Mouse (Mus musculus) intestine, embryonic 15.5 days (tissue): ENCODE measurements around the gene Spats2. TPM values are rescaled to one million over a fixed set of nuclear protein-coding genes. Genes with fewer than 3 reads are reported as not detected.
"Not testable (repeated sequence)": the region's sequence is repeated elsewhere in the genome, so short reads cannot be mapped to it uniquely, and the experiment has no call there.

ENCODE experiments used
- ATAC-seq: fragments of 200-750 bp; cut with Nextera tagmentation; 2 replicates; pipeline ENCODE4 v1.8.0; 2017; ENCODE audit warnings: moderate TSS enrichment, moderate library complexity
- H3K27ac ChIP-seq: fragments of 300-500 bp; sonication (generic); 2 replicates; pipeline ENCODE4 v1.5.1; 2015; ENCODE audit warnings: mild to moderate bottlenecking, inconsistent platforms
- H3K27me3 ChIP-seq: fragments of 300-500 bp; sonication (generic); replicated peaks from 2 replicates; pipeline ENCODE4 v1.6.1; 2015; ENCODE audit warnings: inconsistent platforms
- H3K36me3 ChIP-seq: fragments of 300-500 bp; sonication (generic); 2 replicates; pipeline ENCODE4 v1.6.1; 2015; ENCODE audit warnings: inconsistent platforms
- H3K4me1 ChIP-seq: fragments of 300-500 bp; sonication (generic); replicated peaks from 2 replicates; pipeline ENCODE4 v1.6.1; 2015; ENCODE audit warnings: inconsistent platforms
- H3K4me2 ChIP-seq: fragments of 300-500 bp; sonication (generic); replicated peaks from 2 replicates; pipeline ENCODE4 v1.6.1; 2015; ENCODE audit warnings: mild to moderate bottlenecking, inconsistent platforms
- H3K4me3 ChIP-seq: fragments of 300-500 bp; sonication (generic); replicated peaks from 2 replicates; pipeline ENCODE4 v1.5.1; 2015; ENCODE audit warnings: inconsistent platforms
- H3K9ac ChIP-seq: fragments of 300-500 bp; sonication (generic); 2 replicates; pipeline ENCODE4 v1.6.1; 2015; ENCODE audit warnings: inconsistent platforms
- H3K9me3 ChIP-seq: fragments of 300-500 bp; sonication (generic); 2 replicates; pipeline ENCODE4 v1.6.1; 2016; ENCODE audit warnings: inconsistent platforms
- WGBS: fragments of 180-500 bp; shearing (Covaris S2); methylation state at CpG from one replicate; pipeline ENCODE4 v1.1.7; 2015; 5-methylcytosine and 5-hydroxymethylcytosine counted together
- polyA plus RNA-seq: library from polyadenylated mRNA; unstranded; fragments of >200 nt; fragmentation: Nextera tagmentation; extraction: Ambion mirVana; gene quantifications from 2 replicates; pipeline ENCODE4 v1.2.1, GENCODE M21; 2015

Gene Spats2
- polyA plus RNA-seq, 1 experiment from 2014 or later: 34.7 TPM

DNA sequence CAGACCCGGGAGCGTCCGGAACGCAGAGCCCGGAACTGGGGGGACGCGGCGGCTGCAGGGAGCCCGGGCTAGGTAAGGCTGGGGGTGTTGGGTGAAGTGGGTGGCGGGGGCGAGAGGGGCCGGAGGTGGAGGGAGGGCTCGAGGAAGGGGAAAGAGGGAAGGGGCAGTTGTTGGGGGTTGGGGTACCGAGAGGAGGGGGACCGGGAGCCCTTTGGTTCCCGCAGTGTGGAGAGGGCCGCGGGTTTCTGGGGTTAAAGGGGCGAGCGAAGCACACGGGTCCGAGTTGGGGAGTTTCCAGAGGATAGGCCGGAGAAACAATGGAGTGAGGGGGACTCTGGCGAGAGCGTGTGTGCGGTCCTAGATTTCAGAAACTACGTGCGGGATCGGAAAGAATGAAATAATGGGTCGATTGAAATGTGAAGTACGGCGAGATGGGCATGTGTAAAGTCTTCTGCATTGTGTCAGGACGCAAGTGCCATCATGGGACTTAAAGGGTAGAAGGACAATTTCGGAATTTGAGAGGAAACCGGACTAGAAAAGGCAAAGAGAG, 1.2 kb downstream of the Spats2 start:
- under 1% methylated on average over 27 of the region's 35 CpGs for whole genome bisulfite sequencing
- H3K36me3 ChIP-seq: no peaks in the 10 kb centered on the region
- peak; percentile 54 for ATAC-seq
- peak overlapping the region; percentile 89 for H3K9ac ChIP-seq
- peak overlapping the region; percentile 71 for H3K4me3 ChIP-seq
- H3K27ac ChIP-seq: peak overlapping the region; percentile 95
- no peaks in the 10 kb centered on the region for H3K27me3 ChIP-seq
- H3K4me1 ChIP-seq: peaks cover 18% of the 10 kb centered on the region
- no peaks in the 10 kb centered on the region for H3K9me3 ChIP-seq
- H3K4me2 ChIP-seq: peak overlapping the region; percentile 80

DNA sequence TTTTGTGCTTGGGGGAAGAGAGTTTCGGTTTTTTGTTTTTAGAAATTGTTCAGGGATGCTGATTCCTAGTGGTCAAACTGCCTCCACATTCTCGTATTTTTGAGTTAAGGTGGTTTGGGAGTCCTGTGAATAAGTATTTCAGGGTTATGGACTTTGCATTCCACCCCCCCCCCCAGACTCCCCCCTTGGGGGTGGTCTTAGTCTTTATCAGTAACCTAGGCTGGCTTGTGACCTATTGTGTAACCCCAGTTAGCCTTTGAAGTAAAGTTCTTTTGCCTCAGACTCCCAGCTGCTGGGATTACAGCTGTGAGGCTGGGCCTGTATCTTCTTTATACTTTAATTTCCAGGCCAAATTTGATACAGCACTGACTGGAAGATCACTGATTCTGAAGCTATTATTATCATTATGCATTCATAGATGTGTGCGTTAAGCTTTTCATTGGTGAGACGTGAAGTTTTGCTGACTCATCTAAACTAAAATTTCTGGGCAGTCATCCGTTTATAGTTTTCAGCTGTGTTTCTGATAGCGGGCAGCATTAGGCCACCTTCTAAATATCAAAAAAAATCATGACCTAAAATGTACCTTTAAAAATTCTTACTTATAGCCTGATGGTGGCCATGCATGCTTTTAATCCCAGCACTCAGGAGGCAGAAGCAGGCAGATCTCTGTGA, 2.3 kb downstream of the Spats2 start:
- Histone ChIP-seq H3K27me3 (no peaks in the 10 kb centered on the region), H3K27ac (no peak overlapping the region), H3K9me3 (no peaks in the 10 kb centered on the region), H3K4me1 (peaks cover 18% of the 10 kb centered on the region), H3K36me3 (no peaks in the 10 kb centered on the region), H3K9ac (0 out of 2 replicates have a peak overlapping the region, but pooled peaks have one; percentile 89), H3K4me2 (peak overlapping the region; percentile 80), H3K4me3 (peak overlapping the region; percentile 71)
- no peak for ATAC-seq
- 60% methylated on average over 6 of the region's 6 CpGs for WGBS

DNA sequence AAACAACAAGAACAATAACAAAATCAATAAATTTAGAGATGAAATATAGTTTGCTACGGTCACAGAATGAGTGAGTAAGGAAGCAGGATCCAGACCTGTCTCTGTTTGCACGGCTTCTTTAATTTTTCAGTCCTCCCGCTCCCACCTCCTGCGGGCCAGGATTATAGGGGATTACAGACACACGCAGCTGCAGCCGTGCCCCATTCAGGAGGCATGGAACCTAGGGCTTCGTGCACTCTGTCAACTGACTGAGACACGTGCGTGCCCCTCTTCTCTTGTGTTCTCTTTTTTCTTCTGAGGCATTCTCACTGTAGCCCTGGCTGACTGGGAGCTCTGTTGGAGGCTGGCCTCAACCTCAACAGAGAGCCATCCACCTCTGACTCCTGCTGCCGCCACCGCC, 3.7 kb downstream of the Spats2 start:
- H3K27me3 ChIP-seq: no peaks in the 10 kb centered on the region
- H3K4me1 ChIP-seq: peaks cover 18% of the 10 kb centered on the region
- no peak overlapping the region for H3K27ac ChIP-seq
- no peak overlapping the region for H3K4me2 ChIP-seq
- WGBS: 64% methylated on average over 11 of the region's 11 CpGs
- no peaks in the 10 kb centered on the region for H3K9me3 ChIP-seq
- no peak overlapping the region for H3K4me3 ChIP-seq
- no peak overlapping the region for H3K9ac ChIP-seq
- ATAC-seq: no peak
- H3K36me3 ChIP-seq: no peaks in the 10 kb centered on the region

DNA sequence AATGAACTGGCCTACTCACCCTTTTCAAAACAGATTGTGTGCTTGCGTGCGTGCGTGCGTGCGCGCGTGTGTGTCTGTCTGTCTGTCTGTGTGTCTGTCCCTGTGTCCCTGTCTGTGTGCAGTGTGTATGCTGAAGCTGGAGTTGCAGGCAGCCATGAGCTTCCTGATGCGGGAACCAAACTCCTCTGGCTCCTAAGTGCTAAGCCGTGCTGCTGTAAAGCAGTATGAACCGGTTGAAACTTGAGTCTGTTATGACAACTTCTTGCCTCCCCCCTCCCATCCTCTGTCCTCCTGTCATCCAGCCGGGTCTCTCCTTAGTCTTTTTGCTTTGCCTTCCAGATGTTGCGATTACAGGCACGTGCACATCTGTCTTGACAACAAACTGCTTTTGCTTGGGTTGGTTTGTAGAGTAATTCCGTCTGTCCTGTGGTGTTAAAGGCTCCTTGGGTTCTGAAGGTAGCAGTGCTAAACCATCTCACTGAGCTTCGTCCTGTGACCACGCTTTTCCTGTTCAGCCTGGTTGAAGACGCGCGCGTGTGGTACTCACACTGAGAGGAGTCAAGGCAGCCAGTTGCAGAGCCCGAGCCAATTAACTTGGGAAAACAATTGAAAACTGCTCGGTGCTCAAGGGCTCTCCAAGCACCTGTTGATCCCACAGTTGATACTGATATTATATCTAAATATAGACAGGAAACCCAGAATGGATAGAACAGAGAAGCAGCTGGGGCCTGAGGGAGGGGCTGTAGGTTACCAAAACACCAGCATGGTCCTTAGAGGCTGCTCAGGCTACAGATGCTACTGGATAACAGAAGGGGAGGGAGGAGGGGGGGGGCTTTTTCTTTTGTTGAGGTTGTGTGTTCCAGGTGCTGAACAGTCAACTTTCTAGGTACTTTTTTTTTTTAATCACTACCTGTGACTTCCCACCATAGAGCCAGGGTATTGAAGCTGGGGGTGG, 4.5 kb downstream of the Spats2 start:
- ATAC-seq: no peak
- 61% methylated on average over 22 of the region's 22 CpGs for WGBS
- no peaks in the 10 kb centered on the region for H3K27me3 ChIP-seq
- H3K27ac ChIP-seq: no peak overlapping the region
- H3K9ac ChIP-seq: no peak overlapping the region
- no peaks in the 10 kb centered on the region for H3K36me3 ChIP-seq
- H3K9me3 ChIP-seq: no peaks in the 10 kb centered on the region
- H3K4me3 ChIP-seq: no peak overlapping the region
- H3K4me1 ChIP-seq: peaks cover 18% of the 10 kb centered on the region
- H3K4me2 ChIP-seq: no peak overlapping the region

DNA sequence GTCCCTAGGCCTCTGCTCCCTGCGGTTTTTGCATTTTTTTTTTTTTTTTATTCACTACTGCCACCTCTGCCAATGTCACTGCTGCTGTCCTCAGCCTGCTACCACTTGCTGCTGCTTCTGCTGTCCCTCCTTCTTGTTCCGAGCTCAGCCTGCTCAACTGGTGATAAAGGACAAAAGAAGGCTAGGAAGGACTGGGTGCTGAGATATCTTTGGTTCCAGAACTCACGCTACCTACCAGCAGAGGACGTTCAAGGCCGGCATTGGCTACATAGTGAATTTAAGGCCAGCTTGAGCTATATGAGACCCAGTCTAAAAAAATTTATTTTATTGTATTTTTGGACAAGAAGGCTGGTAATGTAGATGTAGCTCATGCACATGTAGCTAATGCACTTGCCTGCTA, 12.7 kb downstream of the Spats2 start:
- Histone ChIP-seq H3K9ac (no peak overlapping the region), H3K27me3 (no peaks in the 10 kb centered on the region), H3K4me1 (peaks cover 3% of the 10 kb centered on the region; the same call in 1 of the 2 replicates), H3K4me2 (no peak overlapping the region), H3K9me3 (no peaks in the 10 kb centered on the region), H3K36me3 (peaks cover 2% of the 10 kb centered on the region; the same call in 1 of the 2 replicates), H3K4me3 (no peak overlapping the region), H3K27ac (no peak overlapping the region)
- no peak for ATAC-seq
- WGBS: 75% methylated on average over 5 of the region's 5 CpGs

DNA sequence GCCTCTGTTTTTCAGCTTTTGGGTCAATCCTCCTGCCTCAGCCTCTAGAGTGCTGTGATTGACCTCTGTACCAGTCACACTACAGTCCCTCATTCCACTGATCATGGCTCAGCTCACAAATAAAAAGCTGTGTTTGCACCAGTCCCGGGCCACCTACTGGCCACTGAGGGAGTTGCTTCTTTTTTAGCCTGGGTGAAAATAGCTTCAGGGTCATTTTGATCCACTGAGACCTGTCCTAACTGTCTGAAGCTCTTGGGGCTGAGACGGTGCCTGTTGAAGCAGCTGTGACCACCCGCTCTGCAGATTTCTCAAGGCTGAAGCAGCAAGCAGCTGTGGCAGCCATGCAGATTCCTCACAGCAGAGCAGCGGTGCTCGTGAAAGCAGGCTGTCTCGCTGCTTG, 14.0 kb downstream of the Spats2 start:
- ATAC-seq: no peak
- H3K27ac ChIP-seq: peak overlapping the region; percentile 60
- 61% methylated on average over 6 of the region's 6 CpGs for WGBS

DNA sequence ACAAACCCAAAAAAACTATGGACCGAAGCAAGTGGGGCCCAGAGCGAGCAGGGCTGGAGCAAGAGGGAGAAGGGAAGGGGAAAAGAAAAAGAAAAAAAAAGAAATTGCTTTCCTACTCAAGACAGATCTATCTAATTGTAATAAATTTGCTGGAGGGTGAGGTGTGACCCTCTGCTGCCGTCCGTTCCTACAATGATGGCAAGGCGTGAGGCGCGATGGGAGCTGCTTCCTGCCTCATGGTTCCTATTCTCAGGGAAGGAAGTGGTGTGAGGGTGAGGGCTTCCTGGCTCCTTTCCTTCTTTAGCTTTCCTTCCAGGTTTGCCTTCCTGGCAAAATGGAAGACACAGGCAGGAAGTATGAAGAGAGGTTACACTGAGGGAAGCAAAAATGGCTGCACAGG, 24.8 kb downstream of the Spats2 start:
- ATAC-seq: no peak
- H3K27ac ChIP-seq: no peak overlapping the region
- no peaks in the 10 kb centered on the region for H3K27me3 ChIP-seq
- H3K9ac ChIP-seq: no peak overlapping the region
- H3K36me3 ChIP-seq: peaks cover 14% of the 10 kb centered on the region; the same call in 1 of the 2 replicates
- no peak overlapping the region for H3K4me2 ChIP-seq
- H3K4me1 ChIP-seq: no peaks in the 10 kb centered on the region
- no peaks in the 10 kb centered on the region for H3K9me3 ChIP-seq
- no peak overlapping the region for H3K4me3 ChIP-seq
- WGBS: 94% methylated on average over 7 of the region's 7 CpGs

More for the DNA sequence above, 14.0 kb downstream of the Spats2 start:
- H3K9ac ChIP-seq: no peak overlapping the region
- no peaks in the 10 kb centered on the region for H3K27me3 ChIP-seq
- H3K4me2 ChIP-seq: no peak overlapping the region
- no peaks in the 10 kb centered on the region for H3K9me3 ChIP-seq
- no peak overlapping the region for H3K4me3 ChIP-seq
- peaks cover 3% of the 10 kb centered on the region; the same call in 1 of the 2 replicates for H3K4me1 ChIP-seq
- peaks cover 2% of the 10 kb centered on the region; the same call in 1 of the 2 replicates for H3K36me3 ChIP-seq

DNA sequence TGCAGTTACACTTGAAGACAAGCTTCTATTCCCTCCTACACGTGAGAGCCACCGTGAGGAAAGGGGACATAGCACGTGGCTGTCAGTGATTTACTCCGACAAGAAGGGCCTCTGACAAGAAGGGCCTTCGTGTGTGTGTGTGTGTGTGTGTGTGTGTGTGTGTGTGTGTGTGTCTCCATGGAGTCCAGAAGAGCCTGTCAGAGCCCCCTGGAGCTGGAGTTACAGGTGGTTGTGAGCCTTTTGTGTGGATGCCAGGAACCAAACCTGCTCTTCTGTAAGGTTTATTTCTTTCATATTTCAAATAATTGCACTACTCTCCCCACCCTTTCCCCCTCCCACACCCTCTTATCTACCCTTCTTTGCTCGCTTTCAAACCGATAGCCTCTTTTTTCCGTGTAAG, 25.6 kb downstream of the Spats2 start:
- WGBS: 69% methylated on average over 8 of the region's 8 CpGs
- no peak overlapping the region for H3K4me2 ChIP-seq
- H3K27me3 ChIP-seq: no peaks in the 10 kb centered on the region
- no peak for ATAC-seq
- H3K4me1 ChIP-seq: no peaks in the 10 kb centered on the region
- H3K36me3 ChIP-seq: peaks cover 11% of the 10 kb centered on the region; the same call in 1 of the 2 replicates
- H3K9me3 ChIP-seq: no peaks in the 10 kb centered on the region
- H3K27ac ChIP-seq: no peak overlapping the region
- H3K9ac ChIP-seq: no peak overlapping the region
- H3K4me3 ChIP-seq: no peak overlapping the region

DNA sequence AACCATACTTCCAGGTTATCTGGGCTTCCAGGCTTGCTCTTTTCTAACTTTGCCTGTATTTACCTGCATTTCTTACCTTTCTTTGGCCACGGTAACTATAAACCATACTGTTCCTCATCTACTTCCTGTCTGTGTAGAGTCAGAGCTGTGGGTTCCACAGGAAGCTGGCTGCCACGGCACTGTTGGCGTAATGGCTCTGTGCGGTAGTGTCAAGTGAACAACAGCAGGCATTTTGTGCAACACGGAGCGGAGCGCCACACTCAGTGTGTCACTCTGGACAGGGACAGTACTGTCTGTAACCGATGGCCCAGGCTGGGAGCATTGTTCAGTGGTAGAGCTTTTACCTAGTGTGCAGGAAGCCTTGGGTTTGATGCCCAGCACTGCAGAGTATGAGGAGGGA, 27.8 kb downstream of the Spats2 start:
- H3K9ac ChIP-seq: no peak overlapping the region
- no peaks in the 10 kb centered on the region for H3K9me3 ChIP-seq
- H3K27ac ChIP-seq: no peak overlapping the region
- no peak overlapping the region for H3K4me2 ChIP-seq
- WGBS: 96% methylated on average over 8 of the region's 8 CpGs
- ATAC-seq: no peak
- peaks cover 11% of the 10 kb centered on the region; the same call in 1 of the 2 replicates for H3K36me3 ChIP-seq
- no peak overlapping the region for H3K4me3 ChIP-seq
- H3K4me1 ChIP-seq: no peaks in the 10 kb centered on the region
- H3K27me3 ChIP-seq: no peaks in the 10 kb centered on the region

DNA sequence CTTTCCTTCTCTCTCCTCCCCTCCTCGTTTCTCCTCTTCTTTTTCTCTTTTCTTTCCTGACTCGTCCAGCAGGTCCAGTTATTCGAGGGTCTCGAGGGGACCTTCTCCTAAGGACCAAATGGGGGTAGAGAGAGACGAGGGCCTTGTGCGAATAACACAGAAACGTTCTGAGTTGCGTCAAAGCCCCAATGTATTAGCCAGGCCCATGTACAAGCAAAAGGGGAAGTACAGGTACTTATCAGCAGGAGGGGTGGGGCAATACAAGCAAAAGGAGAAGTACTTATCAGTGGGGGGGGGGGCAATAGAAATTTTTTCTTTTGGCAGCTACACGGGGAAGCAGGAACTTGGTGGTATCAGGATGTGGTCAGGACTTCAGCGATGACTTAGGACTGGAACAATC, 28.8 kb downstream of the Spats2 start:
- not testable (repeated sequence) for H3K4me2 ChIP-seq, H3K4me3 ChIP-seq, H3K27ac ChIP-seq, ATAC-seq, H3K9ac ChIP-seq, H3K4me1 ChIP-seq, H3K9me3 ChIP-seq, H3K27me3 ChIP-seq
- WGBS: 75% methylated on average over 10 of the region's 10 CpGs
- peaks cover 11% of the 10 kb centered on the region; the same call in 1 of the 2 replicates for H3K36me3 ChIP-seq

DNA sequence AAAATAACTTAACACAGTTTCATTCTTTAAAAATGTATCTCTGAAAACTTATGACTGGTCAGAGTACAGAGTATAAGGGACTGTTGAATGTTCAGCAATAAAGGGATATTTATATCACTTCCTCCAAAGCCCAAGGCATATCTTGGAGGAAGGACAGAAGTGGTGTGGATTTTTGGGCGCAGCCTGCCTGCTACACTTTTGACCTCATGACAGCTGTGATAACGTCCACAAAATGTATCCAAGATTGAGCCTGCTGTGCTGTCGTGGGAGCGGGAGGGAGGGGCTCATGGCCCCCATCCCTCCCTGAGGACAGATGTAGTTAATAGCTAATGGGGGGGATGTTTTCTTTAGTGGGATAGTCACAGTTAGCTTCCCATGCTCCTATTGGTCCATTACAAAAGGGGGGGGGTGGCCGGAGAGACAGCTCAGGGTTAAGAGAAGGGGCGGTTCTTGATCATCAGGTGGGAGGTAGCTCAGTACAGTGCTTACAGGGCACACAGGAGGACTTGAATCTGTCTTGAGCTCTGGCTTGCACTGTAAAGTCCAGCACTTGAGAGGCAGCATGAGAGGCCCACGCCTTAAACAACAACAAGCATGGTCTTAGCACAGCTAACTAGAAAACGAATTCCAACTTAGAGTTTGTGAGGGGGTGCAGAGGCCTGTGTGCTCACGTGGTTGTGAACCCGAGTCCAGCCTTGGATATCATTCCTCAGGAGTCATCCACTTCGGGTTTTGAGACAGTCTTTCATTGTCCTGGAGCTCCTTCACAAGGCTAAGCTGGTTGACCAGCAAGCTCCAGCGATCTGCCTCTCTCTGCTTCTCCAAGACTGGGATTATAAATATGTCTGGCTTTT, 38.0 kb downstream of the Spats2 start:
- H3K36me3 ChIP-seq: peaks cover 3% of the 10 kb centered on the region; the same call in 1 of the 2 replicates
- H3K27me3 ChIP-seq: no peaks in the 10 kb centered on the region
- no peak overlapping the region for H3K9ac ChIP-seq
- peak; percentile 66 for ATAC-seq
- H3K4me2 ChIP-seq: no peak overlapping the region
- H3K4me3 ChIP-seq: no peak overlapping the region
- H3K27ac ChIP-seq: no peak overlapping the region
- 57% methylated on average over 12 of the region's 12 CpGs for WGBS
- H3K4me1 ChIP-seq: no peaks in the 10 kb centered on the region
- no peaks in the 10 kb centered on the region for H3K9me3 ChIP-seq
